Mouse (Mus musculus) kidney, embryonic 16.5 days (tissue): ENCODE data around the gene Kncn. TPM values are rescaled to one million over a fixed set of nuclear protein-coding genes. Genes with fewer than 3 reads are reported as not detected.

ENCODE experiments used
- ATAC-seq: fragments of 200-750 bp; cut with Nextera tagmentation; 2 replicates; pipeline ENCODE4 v1.8.0; 2017; ENCODE audit warnings: moderate TSS enrichment; ENCODE audit not compliant: low FRiP score, low TSS enrichment
- H3K27ac ChIP-seq: fragments of 300-500 bp; sonication (generic); 2 replicates; pipeline ENCODE4 v1.5.1; 2014; ENCODE audit warnings: low read length
- H3K27me3 ChIP-seq: fragments of 300-500 bp; sonication (generic); 2 replicates; pipeline ENCODE4 v1.6.1; 2014; ENCODE audit warnings: low read length, control low read depth, mixed read lengths; ENCODE audit not compliant: insufficient read depth
- H3K36me3 ChIP-seq: fragments of 300-500 bp; sonication (generic); 2 replicates; pipeline ENCODE4 v1.6.1; 2014; ENCODE audit warnings: low read length, control low read depth, mixed read lengths; ENCODE audit not compliant: insufficient read depth
- H3K4me1 ChIP-seq: fragments of 300-500 bp; sonication (generic); 2 replicates; pipeline ENCODE4 v1.6.1; 2014; ENCODE audit warnings: low read length, control low read depth, mixed read lengths; ENCODE audit not compliant: insufficient read depth
- H3K4me2 ChIP-seq: fragments of 300-500 bp; sonication (generic); replicated peaks from 2 replicates; pipeline ENCODE4 v1.6.1; 2014; ENCODE audit warnings: low read depth, low read length
- H3K4me3 ChIP-seq: fragments of 300-500 bp; sonication (generic); 2 replicates; pipeline ENCODE4 v1.5.1; 2014; ENCODE audit warnings: mild to moderate bottlenecking, low read length
- H3K9ac ChIP-seq: fragments of 300-500 bp; sonication (generic); replicated peaks from 2 replicates; pipeline ENCODE4 v1.6.1; 2014; ENCODE audit warnings: low read length
- H3K9me3 ChIP-seq: fragments of 300-500 bp; sonication (generic); 2 replicates; pipeline ENCODE4 v1.6.1; 2016; ENCODE audit warnings: low read length, control low read depth
- WGBS: fragments of 180-500 bp; shearing (Covaris S2); extraction: QIAGEN DNeasy Blood & Tissue Kit; methylation state at CpG from one replicate; pipeline ENCODE4 v1.1.7; 2014; 5-methylcytosine and 5-hydroxymethylcytosine counted together
- polyA plus RNA-seq: library from polyadenylated mRNA; unstranded; fragments of >200 nt; fragmentation: Nextera tagmentation; extraction: Ambion mirVana; gene quantifications from 2 replicates; pipeline ENCODE4 v1.2.1, GENCODE M21; 2015

Gene Kncn
- polyA plus RNA-seq, result 0.07 TPM in 1 of 2 replicates, not detected in the other

GRCm38 (mm10) chr4:115884022-115884421 lies at the start of gene Kncn:
Gene Kncn, plus strand, starts transcription at chr4:115884400.
- no peak within 1 kb of the TSS for H3K4me3 ChIP-seq
- no peak within 1 kb of the TSS for H3K27ac ChIP-seq
- H3K9ac ChIP-seq, result no peak within 1 kb of the TSS
- no peaks in the 10 kb centered on the region for H3K36me3 ChIP-seq
- no peaks in the 10 kb centered on the region for H3K4me1 ChIP-seq
- ATAC-seq, result 0 out of 2 replicates have a peak, but pooled peaks have one; percentile 23
- no peak within 1 kb of the TSS for H3K4me2 ChIP-seq
- 0 out of 2 replicates have a peak, but pooled peaks cover under 1% of the 10 kb centered on the region for H3K27me3 ChIP-seq
- H3K9me3 ChIP-seq, result no peaks in the 10 kb centered on the region
- WGBS, result 55% methylated on average over 6 of the region's 6 CpGs

- Histone ChIP-seq H3K9me3 (no peaks in the 10 kb centered on the region), H3K4me2 (no peak overlapping the region), H3K4me1 (peaks cover 7% of the 10 kb centered on the region), H3K27me3 (no peaks in the 10 kb centered on the region), H3K36me3 (peaks cover 16% of the 10 kb centered on the region), H3K4me3 (no peak overlapping the region), H3K9ac (no peak overlapping the region), H3K27ac (no peak overlapping the region)
- ATAC-seq, result no peak
- WGBS, result 78% methylated on average over 2 of the region's 2 CpGs
Measured at GRCm38 (mm10) chr4:115835576-115835975, 48.6 kb upstream of the Kncn start.

- peaks cover 7% of the 10 kb centered on the region for H3K4me1 ChIP-seq
- no peak overlapping the region for H3K4me3 ChIP-seq
- no peaks in the 10 kb centered on the region for H3K27me3 ChIP-seq
- WGBS, result 71% methylated on average over 4 of the region's 4 CpGs
- no peaks in the 10 kb centered on the region for H3K9me3 ChIP-seq
- H3K27ac ChIP-seq, result no peak overlapping the region
- no peak overlapping the region for H3K9ac ChIP-seq
- ATAC-seq, result no peak
- peaks cover 3% of the 10 kb centered on the region for H3K36me3 ChIP-seq
- peak overlapping the region; percentile 63 for H3K4me2 ChIP-seq
Measured at GRCm38 (mm10) chr4:115838196-115838595, 46.0 kb upstream of the Kncn start.

- Histone ChIP-seq H3K27me3 (no peaks in the 10 kb centered on the region), H3K4me3 (peak within 1 kb of the TSS; percentile 81), H3K9ac (peak within 1 kb of the TSS; percentile 78), H3K27ac (peak within 1 kb of the TSS; percentile 35; the same call in 1 of the 2 replicates), H3K4me2 (peak within 1 kb of the TSS; percentile 63), H3K4me1 (peaks cover 7% of the 10 kb centered on the region), H3K36me3 (no peaks in the 10 kb centered on the region), H3K9me3 (no peaks in the 10 kb centered on the region)
- ATAC-seq, result peak; percentile 94
- 1% methylated on average over 51 of the region's 51 CpGs for WGBS
Measured at GRCm38 (mm10) chr4:115838696-115839641, 45.2 kb upstream of the Kncn start, which contains the start of gene Mknk1. Gene Mknk1, plus strand, starts transcription at chr4:115839198.

GRCm38 (mm10) chr4:115839956-115840355 lies 44.2 kb upstream of the Kncn start:
- Histone ChIP-seq H3K9ac (peak overlapping the region; percentile 78), H3K4me3 (peak overlapping the region; percentile 81), H3K36me3 (no peaks in the 10 kb centered on the region), H3K4me2 (peak overlapping the region; percentile 63), H3K27ac (no peak overlapping the region), H3K27me3 (no peaks in the 10 kb centered on the region), H3K4me1 (peaks cover 7% of the 10 kb centered on the region), H3K9me3 (no peaks in the 10 kb centered on the region)
- ATAC-seq, result no peak
- WGBS, result 45% methylated on average over 4 of the region's 4 CpGs

- ATAC-seq, result no peak
- H3K36me3 ChIP-seq, result no peaks in the 10 kb centered on the region
- no peak overlapping the region for H3K4me2 ChIP-seq
- no peak overlapping the region for H3K4me3 ChIP-seq
- H3K9me3 ChIP-seq, result no peaks in the 10 kb centered on the region
- H3K4me1 ChIP-seq, result peaks cover 7% of the 10 kb centered on the region
- no peak overlapping the region for H3K9ac ChIP-seq
- H3K27ac ChIP-seq, result no peak overlapping the region
- no peaks in the 10 kb centered on the region for H3K27me3 ChIP-seq
- WGBS, result 91% methylated on average over 4 of the region's 4 CpGs
Measured at GRCm38 (mm10) chr4:115840842-115841241, 43.4 kb upstream of the Kncn start.

- H3K4me2 ChIP-seq, result no peak overlapping the region
- no peaks in the 10 kb centered on the region for H3K27me3 ChIP-seq
Measured at GRCm38 (mm10) chr4:115846656-115847055, 37.5 kb upstream of the Kncn start.

GRCm38 (mm10) chr4:115847377-115847776 lies 36.8 kb upstream of the Kncn start:
- peaks cover 16% of the 10 kb centered on the region for H3K36me3 ChIP-seq
- WGBS, result 60% methylated on average over 5 of the region's 5 CpGs
- H3K9ac ChIP-seq, result no peak overlapping the region
- no peak overlapping the region for H3K4me3 ChIP-seq
- no peaks in the 10 kb centered on the region for H3K4me1 ChIP-seq
- no peak overlapping the region for H3K4me2 ChIP-seq
- H3K27me3 ChIP-seq, result no peaks in the 10 kb centered on the region
- no peaks in the 10 kb centered on the region for H3K9me3 ChIP-seq
- no peak overlapping the region for H3K27ac ChIP-seq
- ATAC-seq, result no peak

More at GRCm38 (mm10) chr4:115846656-115847055, 37.5 kb upstream of the Kncn start:
- Histone ChIP-seq H3K9ac (no peak overlapping the region), H3K4me1 (no peaks in the 10 kb centered on the region), H3K9me3 (no peaks in the 10 kb centered on the region), H3K27ac (no peak overlapping the region), H3K4me3 (no peak overlapping the region), H3K36me3 (peaks cover 16% of the 10 kb centered on the region)
- no peak for ATAC-seq
- 49% methylated on average over 2 of the region's 2 CpGs for WGBS

GRCm38 (mm10) chr4:115848083-115848482 lies 36.1 kb upstream of the Kncn start:
- Histone ChIP-seq H3K4me1 (no peaks in the 10 kb centered on the region), H3K9ac (no peak overlapping the region), H3K36me3 (peaks cover 16% of the 10 kb centered on the region), H3K4me3 (no peak overlapping the region), H3K9me3 (no peaks in the 10 kb centered on the region), H3K27me3 (no peaks in the 10 kb centered on the region), H3K4me2 (no peak overlapping the region), H3K27ac (no peak overlapping the region)
- no peak for ATAC-seq
- WGBS, result 81% methylated on average over 1 of the region's 1 CpGs
